Mouse (Mus musculus) C2C12 (cell line): ENCODE measurements at regions not wholly inside any gene's neighbourhood (a gene's known extent, or its start where the extent isn't known, plus 50 kb on each side); places are given as distances from the start of the nearest gene placed in this dataset.

Source experiments
- CEBPB ChIP-seq: IDR thresholded peaks from one replicate; pipeline ENCODE4 v1.6.1; 2011; ENCODE audit warnings: low read depth, mild to moderate bottlenecking, control low read depth, moderate library complexity
- CTCF ChIP-seq: IDR thresholded peaks from one replicate; pipeline ENCODE4 v1.5.1; 2011; ENCODE audit not compliant: control insufficient read depth, insufficient read depth, insufficient read length
- MAX ChIP-seq: IDR thresholded peaks from one replicate; pipeline ENCODE4 v1.6.1; 2011; ENCODE audit warnings: mild to moderate bottlenecking, control low read depth
- MYOD1 ChIP-seq: IDR thresholded peaks from one replicate; pipeline ENCODE4 v1.6.1; 2011; ENCODE audit warnings: low read depth; ENCODE audit not compliant: control insufficient read depth, insufficient read length
- MYOG ChIP-seq: IDR thresholded peaks from one replicate; pipeline ENCODE4 v1.6.1; 2011; ENCODE audit not compliant: control insufficient read depth, insufficient read length; ENCODE audit errors: extremely low read depth
- USF1 ChIP-seq: IDR thresholded peaks from one replicate; pipeline ENCODE4 v1.6.1; 2011; ENCODE audit warnings: low read depth, mild to moderate bottlenecking, control low read depth, moderate library complexity

GRCm38 (mm10) chr4:84222057-84222717 lies 452.9 kb downstream of the Bnc2 start:
- TF ChIP-seq MYOD1 (no peak), CTCF (no peak), CEBPB (no peak), MAX (no peak), USF1 (no peak), MYOG (no peak)
